Mouse (Mus musculus) hindbrain, embryonic 13.5 days (tissue): ENCODE measurements around the gene B3gnt6. TPM values are rescaled to one million over a fixed set of nuclear protein-coding genes. Genes with fewer than 3 reads are reported as not detected.
A peak's percentile ranks its signal among the peaks of the same experiment; 100 is the strongest.

ENCODE experiments used
- ATAC-seq: fragments of 200-750 bp; cut with Nextera tagmentation; 2 replicates; pipeline ENCODE4 v1.8.0; 2017; ENCODE audit warnings: moderate TSS enrichment; ENCODE audit not compliant: low FRiP score
- H3K27ac ChIP-seq: fragments of 300-500 bp; sonication (generic); 2 replicates; pipeline ENCODE4 v1.5.1; 2015; ENCODE audit warnings: inconsistent platforms, mild to moderate bottlenecking, moderate library complexity
- H3K27me3 ChIP-seq: fragments of 300-500 bp; sonication (generic); 2 replicates; pipeline ENCODE4 v1.6.1; 2015; ENCODE audit warnings: mild to moderate bottlenecking, inconsistent platforms
- H3K36me3 ChIP-seq: fragments of 300-500 bp; sonication (generic); 2 replicates; pipeline ENCODE4 v1.6.1; 2015; ENCODE audit warnings: mild to moderate bottlenecking, inconsistent platforms
- H3K4me1 ChIP-seq: fragments of 300-500 bp; sonication (generic); replicated peaks from 2 replicates; pipeline ENCODE4 v1.6.1; 2015; ENCODE audit warnings: inconsistent platforms
- H3K4me2 ChIP-seq: fragments of 300-500 bp; sonication (generic); 2 replicates; pipeline ENCODE4 v1.6.1; 2015; ENCODE audit warnings: inconsistent platforms, mild to moderate bottlenecking, moderate library complexity
- H3K4me3 ChIP-seq: fragments of 300-500 bp; sonication (generic); 2 replicates; pipeline ENCODE4 v1.5.1; 2015; ENCODE audit warnings: mild to moderate bottlenecking, inconsistent platforms
- H3K9ac ChIP-seq: fragments of 300-500 bp; sonication (generic); 2 replicates; pipeline ENCODE4 v1.6.1; 2015; ENCODE audit warnings: mild to moderate bottlenecking, inconsistent platforms
- H3K9me3 ChIP-seq: fragments of 300-500 bp; sonication (generic); 2 replicates; pipeline ENCODE4 v1.6.1; 2016; ENCODE audit warnings: inconsistent platforms
- WGBS: fragments of 180-500 bp; shearing (Covaris S2); methylation state at CpG from one replicate; pipeline ENCODE4 v1.1.7; 2015; 5-methylcytosine and 5-hydroxymethylcytosine counted together
- polyA plus RNA-seq: library from polyadenylated mRNA; unstranded; fragments of >200 nt; fragmentation: Nextera tagmentation; extraction: Ambion mirVana; gene quantifications from 2 replicates; pipeline ENCODE4 v1.2.1, GENCODE M21; 2015

Gene B3gnt6
- polyA plus RNA-seq: 0.27 TPM in 1 of 2 replicates, not detected in the other

- WGBS: 93% methylated on average over 4 of the region's 4 CpGs
- Histone ChIP-seq H3K27ac (no peak within 1 kb of the TSS), H3K4me3 (no peak within 1 kb of the TSS), H3K9ac (no peak within 1 kb of the TSS), H3K4me2 (no peak within 1 kb of the TSS), H3K36me3 (no peaks in the 10 kb centered on the region), H3K9me3 (no peaks in the 10 kb centered on the region), H3K4me1 (peaks cover 2% of the 10 kb centered on the region), H3K27me3 (peaks cover 29% of the 10 kb centered on the region)
- no peak for ATAC-seq
Measured at GRCm38 (mm10) chr7:98199381-98199780, at the start of gene B3gnt6. Gene B3gnt6, minus strand, starts transcription at chr7:98199481.

- Histone ChIP-seq H3K9ac (no peak overlapping the region), H3K9me3 (no peaks in the 10 kb centered on the region), H3K4me2 (no peak overlapping the region), H3K4me3 (no peak overlapping the region), H3K4me1 (no peaks in the 10 kb centered on the region), H3K27ac (no peak overlapping the region), H3K27me3 (no peaks in the 10 kb centered on the region), H3K36me3 (no peaks in the 10 kb centered on the region)
- WGBS: 94% methylated on average over 3 of the region's 3 CpGs
- no peak for ATAC-seq
Measured at GRCm38 (mm10) chr7:98236686-98237359, 37.5 kb upstream of the B3gnt6 start.

GRCm38 (mm10) chr7:98223796-98224195 is 24.5 kb upstream of the B3gnt6 start:
- no peak overlapping the region for H3K27ac ChIP-seq
- no peak overlapping the region for H3K4me3 ChIP-seq
- no peak overlapping the region for H3K9ac ChIP-seq
- 95% methylated on average over 4 of the region's 4 CpGs for WGBS
- H3K4me1 ChIP-seq: no peaks in the 10 kb centered on the region
- no peak for ATAC-seq
- H3K4me2 ChIP-seq: no peak overlapping the region
- no peaks in the 10 kb centered on the region for H3K9me3 ChIP-seq
- no peaks in the 10 kb centered on the region for H3K27me3 ChIP-seq
- peaks cover 6% of the 10 kb centered on the region; the same call in 1 of the 2 replicates for H3K36me3 ChIP-seq

- H3K9me3 ChIP-seq: no peaks in the 10 kb centered on the region
- H3K4me3 ChIP-seq: no peak overlapping the region
- no peak overlapping the region for H3K9ac ChIP-seq
- no peaks in the 10 kb centered on the region for H3K27me3 ChIP-seq
- peaks cover 4% of the 10 kb centered on the region; the same call in 1 of the 2 replicates for H3K36me3 ChIP-seq
- H3K27ac ChIP-seq: no peak overlapping the region
- no peak overlapping the region for H3K4me2 ChIP-seq
- ATAC-seq: no peak
- H3K4me1 ChIP-seq: no peaks in the 10 kb centered on the region
Measured at GRCm38 (mm10) chr7:98216713-98217112, 17.4 kb upstream of the B3gnt6 start.

- WGBS: 76% methylated on average over 4 of the region's 4 CpGs
- ATAC-seq: no peak
Measured at GRCm38 (mm10) chr7:98202946-98203345, 3.7 kb upstream of the B3gnt6 start.

GRCm38 (mm10) chr7:98201493-98202028 is 2.3 kb upstream of the B3gnt6 start:
- Histone ChIP-seq H3K27ac (no peak overlapping the region), H3K9ac (no peak overlapping the region), H3K4me3 (no peak overlapping the region), H3K4me1 (no peaks in the 10 kb centered on the region), H3K9me3 (no peaks in the 10 kb centered on the region), H3K27me3 (peaks cover 7% of the 10 kb centered on the region), H3K4me2 (no peak overlapping the region), H3K36me3 (no peaks in the 10 kb centered on the region)
- WGBS: 86% methylated on average over 5 of the region's 5 CpGs
- no peak for ATAC-seq

More at GRCm38 (mm10) chr7:98202946-98203345, 3.7 kb upstream of the B3gnt6 start:
- Histone ChIP-seq H3K27ac (no peak overlapping the region), H3K9me3 (no peaks in the 10 kb centered on the region), H3K9ac (no peak overlapping the region), H3K4me2 (no peak overlapping the region), H3K36me3 (no peaks in the 10 kb centered on the region), H3K4me1 (no peaks in the 10 kb centered on the region), H3K27me3 (no peaks in the 10 kb centered on the region), H3K4me3 (no peak overlapping the region)

GRCm38 (mm10) chr7:98200396-98200795 is 1.1 kb upstream of the B3gnt6 start:
- H3K4me1 ChIP-seq: no peaks in the 10 kb centered on the region
- H3K4me3 ChIP-seq: no peak overlapping the region
- no peak overlapping the region for H3K4me2 ChIP-seq
- H3K36me3 ChIP-seq: no peaks in the 10 kb centered on the region
- H3K27ac ChIP-seq: no peak overlapping the region
- ATAC-seq: no peak
- peaks cover 18% of the 10 kb centered on the region for H3K27me3 ChIP-seq
- no peaks in the 10 kb centered on the region for H3K9me3 ChIP-seq
- no peak overlapping the region for H3K9ac ChIP-seq
- 93% methylated on average over 3 of the region's 3 CpGs for WGBS

- ATAC-seq: no peak
- no peaks in the 10 kb centered on the region for H3K9me3 ChIP-seq
- H3K4me3 ChIP-seq: no peak overlapping the region
- 47% methylated on average over 10 of the region's 10 CpGs for WGBS
- peaks cover 64% of the 10 kb centered on the region for H3K27me3 ChIP-seq
- peaks cover 17% of the 10 kb centered on the region for H3K4me1 ChIP-seq
- no peak overlapping the region for H3K9ac ChIP-seq
- no peaks in the 10 kb centered on the region for H3K36me3 ChIP-seq
- no peak overlapping the region for H3K27ac ChIP-seq
- no peak overlapping the region for H3K4me2 ChIP-seq
Measured at GRCm38 (mm10) chr7:98195151-98195801, 4.0 kb downstream of the B3gnt6 start.

- ATAC-seq: peak; percentile 69
- peak overlapping the region; percentile 95 for H3K4me2 ChIP-seq
- H3K4me1 ChIP-seq: peaks cover 17% of the 10 kb centered on the region
- 2% methylated on average over 60 of the region's 61 CpGs for WGBS
- H3K27me3 ChIP-seq: peaks cover 74% of the 10 kb centered on the region
- H3K4me3 ChIP-seq: peak overlapping the region; percentile 51
- peak overlapping the region; percentile 65 for H3K9ac ChIP-seq
- H3K27ac ChIP-seq: no peak overlapping the region
- H3K9me3 ChIP-seq: no peaks in the 10 kb centered on the region
- H3K36me3 ChIP-seq: no peaks in the 10 kb centered on the region
Measured at GRCm38 (mm10) chr7:98194026-98194792, 5.1 kb downstream of the B3gnt6 start.

- Histone ChIP-seq H3K36me3 (no peaks in the 10 kb centered on the region), H3K27me3 (peaks cover 74% of the 10 kb centered on the region), H3K4me1 (peaks cover 17% of the 10 kb centered on the region), H3K4me3 (peak overlapping the region; percentile 51), H3K9ac (peak overlapping the region; percentile 65), H3K4me2 (peak overlapping the region; percentile 95), H3K9me3 (no peaks in the 10 kb centered on the region), H3K27ac (no peak overlapping the region)
- 2% methylated on average over 36 of the region's 36 CpGs for WGBS
- peak; percentile 59 for ATAC-seq
Measured at GRCm38 (mm10) chr7:98193515-98194025, 5.7 kb downstream of the B3gnt6 start.

- WGBS: 69% methylated on average over 17 of the region's 17 CpGs
Measured at GRCm38 (mm10) chr7:98191571-98192250, 7.6 kb downstream of the B3gnt6 start.

More at GRCm38 (mm10) chr7:98191571-98192250, 7.6 kb downstream of the B3gnt6 start:
- Histone ChIP-seq H3K36me3 (no peaks in the 10 kb centered on the region), H3K27me3 (peaks cover 69% of the 10 kb centered on the region), H3K4me1 (peaks cover 24% of the 10 kb centered on the region), H3K4me2 (no peak overlapping the region), H3K9me3 (no peaks in the 10 kb centered on the region), H3K9ac (no peak overlapping the region), H3K27ac (no peak overlapping the region), H3K4me3 (no peak overlapping the region)
- ATAC-seq: no peak
